Mouse (Mus musculus): ENCODE data around the gene Phlda3. TPM values are rescaled to one million over a fixed set of nuclear protein-coding genes. Genes with fewer than 3 reads are reported as not detected.

The Phlda3 gene
- polyA plus RNA-seq, 1 experiment from 2014 or later: 22.0 TPM

GRCm38 (mm10) chr1:135731897-135732684, 33.8 kb upstream of the Phlda3 start:
- Histone ChIP-seq H3K27ac (ENCODE audit: low read depth, low read length) (peak overlapping the region; percentile 75), H3K9ac (ENCODE audit: low read depth, low read length) (no peak overlapping the region), H3K4me1 (replicated peaks; ENCODE audit: control insufficient read depth, insufficient read depth, low read length) (peaks cover 14% of the 10 kb centered on the region; the same call in 1 of the 2 replicates), H3K4me2 (replicated peaks; ENCODE audit: low read depth) (peak overlapping the region; percentile 74), H3K27me3 (replicated peaks; ENCODE audit: control insufficient read depth, insufficient read depth, low read length) (no peaks in the 10 kb centered on the region), H3K36me3 (ENCODE audit: control insufficient read depth, insufficient read depth) (peaks cover 5% of the 10 kb centered on the region; the same call in 1 of the 2 replicates), H3K4me3 (ENCODE audit: low read depth, low read length) (no peak overlapping the region), H3K9me3 (ENCODE audit: control insufficient read depth) (no peaks in the 10 kb centered on the region)
- peak; percentile 71 for ATAC-seq
- WGBS: 38% methylated on average over 11 of the region's 11 CpGs
- no peak for TF ChIP-seq CTCF (IDR thresholded peaks at IDR 0.05; ENCODE audit: low read depth)

GRCm38 (mm10) chr1:135734225-135734937, 31.5 kb upstream of the Phlda3 start:
- Histone ChIP-seq H3K27me3 (replicated peaks; ENCODE audit: control insufficient read depth, insufficient read depth, low read length) (no peaks in the 10 kb centered on the region), H3K9ac (ENCODE audit: low read depth, low read length) (no peak overlapping the region), H3K27ac (ENCODE audit: low read depth, low read length) (0 out of 2 replicates have a peak overlapping the region, but pooled peaks have one; percentile 21), H3K4me2 (replicated peaks; ENCODE audit: low read depth) (peak overlapping the region; percentile 35), H3K4me1 (replicated peaks; ENCODE audit: control insufficient read depth, insufficient read depth, low read length) (peaks cover 14% of the 10 kb centered on the region; the same call in 1 of the 2 replicates), H3K4me3 (ENCODE audit: low read depth, low read length) (no peak overlapping the region), H3K36me3 (ENCODE audit: control insufficient read depth, insufficient read depth) (peaks cover 13% of the 10 kb centered on the region; the same call in 1 of the 2 replicates), H3K9me3 (ENCODE audit: control insufficient read depth) (no peaks in the 10 kb centered on the region)
- ATAC-seq: no peak
- TF ChIP-seq CTCF (IDR thresholded peaks at IDR 0.05; ENCODE audit: low read depth): no peak
- 41% methylated on average over 6 of the region's 7 CpGs for WGBS

- no peak overlapping the region for H3K9ac ChIP-seq (ENCODE audit: low read depth, low read length)
- no peaks in the 10 kb centered on the region for H3K27me3 ChIP-seq (replicated peaks; ENCODE audit: control insufficient read depth, insufficient read depth, low read length)
- TF ChIP-seq CTCF (IDR thresholded peaks at IDR 0.05; ENCODE audit: low read depth): no peak
- no peaks in the 10 kb centered on the region for H3K9me3 ChIP-seq (ENCODE audit: control insufficient read depth)
- H3K4me2 ChIP-seq (replicated peaks; ENCODE audit: low read depth): peak overlapping the region; percentile 35
- no peak overlapping the region for H3K27ac ChIP-seq (ENCODE audit: low read depth, low read length)
- H3K36me3 ChIP-seq (ENCODE audit: control insufficient read depth, insufficient read depth): peaks cover 16% of the 10 kb centered on the region; the same call in 1 of the 2 replicates
- no peak overlapping the region for H3K4me3 ChIP-seq (ENCODE audit: low read depth, low read length)
- ATAC-seq: no peak
- 62% methylated on average over 6 of the region's 6 CpGs for WGBS
- H3K4me1 ChIP-seq (replicated peaks; ENCODE audit: control insufficient read depth, insufficient read depth, low read length): peaks cover 14% of the 10 kb centered on the region; the same call in 1 of the 2 replicates
These were observed 30.5 kb upstream of the Phlda3 start for GRCm38 (mm10) chr1:135735460-135735859.

GRCm38 (mm10) chr1:135744987-135745386, 20.9 kb upstream of the Phlda3 start:
- peaks cover 56% of the 10 kb centered on the region for H3K36me3 ChIP-seq (ENCODE audit: control insufficient read depth, insufficient read depth)
- WGBS: 82% methylated on average over 7 of the region's 7 CpGs
- H3K4me2 ChIP-seq (replicated peaks; ENCODE audit: low read depth): no peak overlapping the region
- H3K27ac ChIP-seq (ENCODE audit: low read depth, low read length): no peak overlapping the region
- H3K4me3 ChIP-seq (ENCODE audit: low read depth, low read length): no peak overlapping the region
- no peaks in the 10 kb centered on the region for H3K27me3 ChIP-seq (replicated peaks; ENCODE audit: control insufficient read depth, insufficient read depth, low read length)
- H3K9ac ChIP-seq (ENCODE audit: low read depth, low read length): no peak overlapping the region
- H3K4me1 ChIP-seq (replicated peaks; ENCODE audit: control insufficient read depth, insufficient read depth, low read length): no peaks in the 10 kb centered on the region
- no peak for ATAC-seq
- no peak for TF ChIP-seq CTCF (IDR thresholded peaks at IDR 0.05; ENCODE audit: low read depth)
- H3K9me3 ChIP-seq (ENCODE audit: control insufficient read depth): no peaks in the 10 kb centered on the region

- no peak overlapping the region for H3K9ac ChIP-seq (ENCODE audit: low read depth, low read length)
- no peak overlapping the region for H3K4me3 ChIP-seq (ENCODE audit: low read depth, low read length)
- H3K4me2 ChIP-seq (replicated peaks; ENCODE audit: low read depth): no peak overlapping the region
- no peaks in the 10 kb centered on the region for H3K4me1 ChIP-seq (replicated peaks; ENCODE audit: control insufficient read depth, insufficient read depth, low read length)
- 79% methylated on average over 4 of the region's 4 CpGs for WGBS
- H3K36me3 ChIP-seq (ENCODE audit: control insufficient read depth, insufficient read depth): peaks cover 62% of the 10 kb centered on the region
- no peaks in the 10 kb centered on the region for H3K27me3 ChIP-seq (replicated peaks; ENCODE audit: control insufficient read depth, insufficient read depth, low read length)
- ATAC-seq: no peak
- H3K9me3 ChIP-seq (ENCODE audit: control insufficient read depth): no peaks in the 10 kb centered on the region
- no peak overlapping the region; the same call in 1 of the 2 replicates for H3K27ac ChIP-seq (ENCODE audit: low read depth, low read length)
- no peak for TF ChIP-seq CTCF (IDR thresholded peaks at IDR 0.05; ENCODE audit: low read depth)
These were observed 19.7 kb upstream of the Phlda3 start for GRCm38 (mm10) chr1:135746248-135746647.

GRCm38 (mm10) chr1:135752737-135753348, 13.1 kb upstream of the Phlda3 start:
- no peak overlapping the region for H3K4me3 ChIP-seq (ENCODE audit: low read depth, low read length)
- no peaks in the 10 kb centered on the region for H3K27me3 ChIP-seq (replicated peaks; ENCODE audit: control insufficient read depth, insufficient read depth, low read length)
- H3K4me1 ChIP-seq (replicated peaks; ENCODE audit: control insufficient read depth, insufficient read depth, low read length): no peaks in the 10 kb centered on the region
- TF ChIP-seq CTCF (IDR thresholded peaks at IDR 0.05; ENCODE audit: low read depth): peak; percentile 98
- no peak overlapping the region for H3K9ac ChIP-seq (ENCODE audit: low read depth, low read length)
- peaks cover 44% of the 10 kb centered on the region for H3K36me3 ChIP-seq (ENCODE audit: control insufficient read depth, insufficient read depth)
- no peak overlapping the region for H3K4me2 ChIP-seq (replicated peaks; ENCODE audit: low read depth)
- peak; percentile 95 for ATAC-seq
- 11% methylated on average over 10 of the region's 10 CpGs for WGBS
- no peaks in the 10 kb centered on the region for H3K9me3 ChIP-seq (ENCODE audit: control insufficient read depth)
- no peak overlapping the region for H3K27ac ChIP-seq (ENCODE audit: low read depth, low read length)

All from intestine, postnatal 0 days (tissue).